Comparison of ENCODE assay signal across 24 mouse cellular contexts in the genomic region with DNA sequence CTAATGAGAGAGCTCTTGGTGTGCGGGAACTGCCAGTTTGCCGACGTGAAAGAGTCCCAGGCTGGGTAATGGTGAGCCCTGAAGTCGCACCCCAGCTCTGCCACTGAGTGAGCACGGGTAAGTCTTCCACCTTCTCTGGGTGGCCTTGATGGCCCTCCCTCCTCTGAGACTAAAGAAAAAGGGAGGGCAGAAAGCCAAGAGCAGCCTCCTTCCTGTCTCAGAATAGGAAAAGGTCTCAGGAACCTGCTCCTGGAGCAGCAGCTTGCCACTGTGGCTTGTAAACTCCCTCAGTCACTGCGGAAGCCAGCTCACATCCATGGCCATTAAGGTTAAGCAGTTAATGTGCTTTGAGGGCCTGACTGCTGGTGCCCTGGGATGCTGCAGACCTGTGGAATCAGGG. TPM values are rescaled to one million over a fixed set of nuclear protein-coding genes. Genes with fewer than 3 reads are reported as not detected.
DNase-seq lines count a peak whose midpoint lies in the region; ATAC-seq and TF ChIP-seq lines count a peak whose summit lies in the region.
"Had no signal": no experiment of that assay in that cellular context is flagged by ENCODE, and none has a peak within 500 bp of the region (broad histone marks: within the 10 kb centered on the region; RNA-seq: fewer than 3 reads in every experiment).

No protein-coding gene starts in this region.

- no peak for TF ChIP-seq POLR2A in kidney, adult 2 months (IDR thresholded peaks at IDR 0.05; ENCODE audit: low read depth, low read length)
- no peak for TF ChIP-seq POLR2A in liver, adult 2 months (IDR thresholded peaks at IDR 0.05; ENCODE audit: extremely low read depth, insufficient read depth, low read length)

- H3K36me3 ChIP-seq in kidney, adult 2 months (ENCODE audit: control insufficient read depth, insufficient read depth, low read length), result no peaks in the 10 kb centered on the region
- H3K36me3 ChIP-seq in kidney, embryonic 16.5 days (ENCODE audit: insufficient read depth, low read length), result peaks cover 15% of the 10 kb centered on the region
- peaks cover 11% of the 10 kb centered on the region for H3K36me3 ChIP-seq in liver, adult 2 months (ENCODE audit: control insufficient read depth, insufficient read depth, low read length)
- peaks cover 49% of the 10 kb centered on the region for H3K36me3 ChIP-seq in liver, postnatal 0 days (replicated peaks; ENCODE audit: insufficient read depth, low read length)

- no peak for ATAC-seq in kidney, embryonic 16.5 days (ENCODE audit: low FRiP score, low TSS enrichment)
- no peak for ATAC-seq in liver, postnatal 0 days
- ATAC-seq: forebrain, embryonic 16.5 days; hindbrain, embryonic 16.5 days; intestine, embryonic 16.5 days had no signal

- 43% methylated on average over 6 of the region's 6 CpGs for WGBS in kidney, adult 2 months
- WGBS in kidney, embryonic 16.5 days, result 75% methylated on average over 6 of the region's 6 CpGs
- 78% methylated on average over 6 of the region's 6 CpGs for WGBS in liver, adult 2 months
- 83% methylated on average over 6 of the region's 6 CpGs for WGBS in liver, postnatal 0 days (ENCODE audit: insufficient replicate concordance)

- TF ChIP-seq CTCF in kidney, adult 2 months (conservative IDR thresholded peaks at IDR 0.05; ENCODE audit: insufficient read depth, insufficient read length, low read depth, low read length), result no peak
- TF ChIP-seq CTCF in liver, adult 2 months (IDR thresholded peaks at IDR 0.05; ENCODE audit: low read depth, low read length), result no peak
- TF ChIP-seq CTCF in liver, postnatal 0 days (IDR thresholded peaks at IDR 0.05; ENCODE audit: low read depth), result no peak

- no peak overlapping the region for H3K27ac ChIP-seq in kidney, adult 2 months (ENCODE audit: insufficient read depth, low read depth, low read length)
- H3K27ac ChIP-seq in kidney, embryonic 16.5 days (ENCODE audit: low read length), result no peak overlapping the region
- peak overlapping the region; percentile 92 for H3K27ac ChIP-seq in liver, adult 2 months (replicated peaks; ENCODE audit: insufficient read depth, low read depth, low read length)
- no peak overlapping the region for H3K27ac ChIP-seq in liver, postnatal 0 days (ENCODE audit: low read depth)
- H3K27ac ChIP-seq: embryonic facial prominence, embryonic 15.5 days; stomach, embryonic 15.5 days had no signal

- H3K4me2 ChIP-seq in kidney, embryonic 16.5 days (replicated peaks; ENCODE audit: low read depth, low read length), result no peak overlapping the region
- no peak overlapping the region for H3K4me2 ChIP-seq in liver, postnatal 0 days (ENCODE audit: low read depth, low read length)
- H3K4me2 ChIP-seq: embryonic facial prominence, embryonic 15.5 days; stomach, embryonic 15.5 days had no signal

- H3K4me3 ChIP-seq in kidney, adult 2 months (ENCODE audit: insufficient read depth, low read depth, low read length), result no peak overlapping the region
- no peak overlapping the region for H3K4me3 ChIP-seq in kidney, embryonic 16.5 days (ENCODE audit: low read length)
- H3K4me3 ChIP-seq in liver, adult 2 months (ENCODE audit: insufficient read depth, low read depth, low read length), result no peak overlapping the region
- H3K4me3 ChIP-seq in liver, postnatal 0 days (ENCODE audit: low read depth, low read length), result no peak overlapping the region
- H3K4me3 ChIP-seq: embryonic facial prominence, embryonic 15.5 days; stomach, embryonic 15.5 days had no signal

- intact Hi-C loops in heart, postnatal 14 days (cut with DNase I), result no loop called here

- H3K4me1 ChIP-seq in kidney, adult 2 months (ENCODE audit: control insufficient read depth, insufficient read depth, low read length), result peaks cover 65% of the 10 kb centered on the region
- peaks cover 6% of the 10 kb centered on the region; the same call in 1 of the 2 replicates for H3K4me1 ChIP-seq in kidney, embryonic 16.5 days (ENCODE audit: insufficient read depth, low read length)
- peaks cover 63% of the 10 kb centered on the region for H3K4me1 ChIP-seq in liver, adult 2 months (ENCODE audit: control insufficient read depth, insufficient read depth, low read length)
- H3K4me1 ChIP-seq in liver, postnatal 0 days (ENCODE audit: insufficient read depth), result peaks cover 27% of the 10 kb centered on the region
- H3K4me1 ChIP-seq: stomach, embryonic 15.5 days had no signal

- no peaks in the 10 kb centered on the region for H3K27me3 ChIP-seq in kidney, adult 2 months (replicated peaks; ENCODE audit: control insufficient read depth, insufficient read depth, low read length)
- H3K27me3 ChIP-seq in kidney, embryonic 16.5 days (ENCODE audit: insufficient read depth, low read length), result no peaks in the 10 kb centered on the region
- no peaks in the 10 kb centered on the region for H3K27me3 ChIP-seq in liver, adult 2 months (ENCODE audit: control insufficient read depth, insufficient read depth, low read length)
- H3K27me3 ChIP-seq in liver, postnatal 0 days (ENCODE audit: insufficient read depth, low read length), result no peaks in the 10 kb centered on the region
- H3K27me3 ChIP-seq: embryonic facial prominence, embryonic 15.5 days; stomach, embryonic 15.5 days had no signal

- no peaks in the 10 kb centered on the region for H3K9me3 ChIP-seq in kidney, embryonic 16.5 days (ENCODE audit: low read length)
- no peaks in the 10 kb centered on the region for H3K9me3 ChIP-seq in liver, postnatal 0 days (ENCODE audit: low read length)
- H3K9me3 ChIP-seq: embryonic facial prominence, embryonic 15.5 days; G1E; stomach, embryonic 15.5 days had no signal

- peak; percentile 21 for DNase-seq in adrenal gland, adult 8-10 months
- DNase-seq in adrenal gland, postnatal 25 days, result no peak
- peak; percentile 59 for DNase-seq in kidney, adult 2 months
- DNase-seq in liver, adult 2 months (ENCODE audit: extremely low read depth, low read depth, low spot score), result no peak
- no peak for DNase-seq in liver, postnatal 0 days
- peak; percentile 26 to 31 for DNase-seq in heart, postnatal 14 days
- DNase-seq in retina, postnatal 1 day, result no peak
- DNase-seq: cerebellum, adult 18-20 months; cerebellum, postnatal 36 days; left cerebral cortex, postnatal 4 days; liver; lung, adult 18-20 months; lung, postnatal 36 days; thymus, adult 18-20 months; thymus, postnatal 4 days had no signal

- no peak for TF ChIP-seq EP300 in liver, postnatal 0 days (IDR thresholded peaks at IDR 0.05; ENCODE audit: low read depth)

- no peak overlapping the region for H3K9ac ChIP-seq in kidney, embryonic 16.5 days (replicated peaks; ENCODE audit: low read length)
- H3K9ac ChIP-seq in liver, adult 2 months (ENCODE audit: low read depth, low read length), result no peak overlapping the region
- H3K9ac ChIP-seq in liver, postnatal 0 days (replicated peaks), result no peak overlapping the region
- H3K9ac ChIP-seq: embryonic facial prominence, embryonic 15.5 days; stomach, embryonic 15.5 days had no signal

- peaks cover 44% of the 10 kb centered on the region for H3K79me2 ChIP-seq in liver, adult 2 months (ENCODE audit: control insufficient read depth, insufficient read depth, low read length)

RNA-seq across cellular contexts. Expression of gene Srsf4, which starts 12.0 kb away (rescaled TPM):
- total RNA-seq in adrenal gland, adult 8-10 months (2022), result 10 to 100 TPM; 55.5 to 77.3 (median 63.0) TPM
- total RNA-seq in adrenal gland, postnatal 25 days (2021), result 70.9 and 71.7 TPM in 2 replicates
- 32.5 and 35.1 TPM in 2 replicates for polyA plus RNA-seq in kidney, adult 2 months (2012; rRNA removed)
- 107 and 108 TPM in 2 replicates for polyA plus RNA-seq in kidney, embryonic 16.5 days (2015; fragmentation: Nextera tagmentation; extraction: Ambion mirVana)
- 14.8 and 15.9 TPM in 2 replicates for total RNA-seq in liver, adult 2 months (2014; rRNA removed)
- polyA plus RNA-seq in liver, adult 2 months (2012; rRNA removed), result 17.2 and 19.0 TPM in 2 replicates
- polyA plus RNA-seq in liver, postnatal 0 days (2015; fragmentation: Nextera tagmentation; extraction: Ambion mirVana), result 35.0 and 37.5 TPM in 2 replicates
- 10 to 100 TPM; 39.4 to 42.4 TPM for total RNA-seq in heart, postnatal 14 days (2021)

RNA-seq across cellular contexts. Expression of gene Tmem200b, which starts 36.2 kb away (rescaled TPM):
- 10 to 100 TPM in 3 of 4 experiments, 1 to 10 TPM in 1; 9.0 to 11.7 (median 10.9) TPM for total RNA-seq in adrenal gland, adult 8-10 months (2022)
- total RNA-seq in adrenal gland, postnatal 25 days (2021), result 4.3 and 7.2 TPM in 2 replicates
- polyA plus RNA-seq in kidney, adult 2 months (2012; rRNA removed), result 11.3 and 17.0 TPM in 2 replicates
- 0.54 and 1.0 TPM in 2 replicates for polyA plus RNA-seq in kidney, embryonic 16.5 days (2015; fragmentation: Nextera tagmentation; extraction: Ambion mirVana)
- total RNA-seq in liver, adult 2 months (2014; rRNA removed), result 1.7 and 2.4 TPM in 2 replicates
- polyA plus RNA-seq in liver, adult 2 months (2012; rRNA removed), result 5.7 and 9.0 TPM in 2 replicates
- 0.18 and 0.31 TPM in 2 replicates for polyA plus RNA-seq in liver, postnatal 0 days (2015; fragmentation: Nextera tagmentation; extraction: Ambion mirVana)
- total RNA-seq in heart, postnatal 14 days (2021), result 10 to 100 TPM in 1 of 2 experiments, 1 to 10 TPM in 1; 9.5 to 12.8 TPM
- total RNA-seq: neutrophil, adult 5-6 weeks had no signal
- polyA plus RNA-seq: forebrain, embryonic 16.5 days; G1E; hindbrain, embryonic 16.5 days had no signal

RNA-seq across cellular contexts. Expression of gene Mecr, which starts 42.1 kb away (rescaled TPM):
- total RNA-seq in adrenal gland, adult 8-10 months (2022), result 10 to 100 TPM; 62.4 to 80.1 (median 74.6) TPM
- 81.7 and 96.8 TPM in 2 replicates for total RNA-seq in adrenal gland, postnatal 25 days (2021)
- polyA plus RNA-seq in kidney, adult 2 months (2012; rRNA removed), result 64.5 and 67.4 TPM in 2 replicates
- 53.8 and 55.4 TPM in 2 replicates for polyA plus RNA-seq in kidney, embryonic 16.5 days (2015; fragmentation: Nextera tagmentation; extraction: Ambion mirVana)
- total RNA-seq in liver, adult 2 months (2014; rRNA removed), result 34.8 and 40.5 TPM in 2 replicates
- polyA plus RNA-seq in liver, adult 2 months (2012; rRNA removed), result 35.7 and 39.4 TPM in 2 replicates
- polyA plus RNA-seq in liver, postnatal 0 days (2015; fragmentation: Nextera tagmentation; extraction: Ambion mirVana), result 27.6 and 30.0 TPM in 2 replicates
- total RNA-seq in heart, postnatal 14 days (2021), result 10 to 100 TPM; 29.7 to 30.4 TPM

RNA-seq across cellular contexts. Expression of gene Ptpru, which starts 47.3 kb away (rescaled TPM):
- total RNA-seq in adrenal gland, adult 8-10 months (2022), result 10 to 100 TPM; 40.9 to 82.9 (median 63.9) TPM
- total RNA-seq in adrenal gland, postnatal 25 days (2021), result 44.5 and 46.1 TPM in 2 replicates
- 19.5 and 22.0 TPM in 2 replicates for polyA plus RNA-seq in kidney, adult 2 months (2012; rRNA removed)
- 33.5 and 37.0 TPM in 2 replicates for polyA plus RNA-seq in kidney, embryonic 16.5 days (2015; fragmentation: Nextera tagmentation; extraction: Ambion mirVana)
- 0.09 and 0.40 TPM in 2 replicates for total RNA-seq in liver, adult 2 months (2014; rRNA removed)
- 0.27 and 0.40 TPM in 2 replicates for polyA plus RNA-seq in liver, adult 2 months (2012; rRNA removed)
- polyA plus RNA-seq in liver, postnatal 0 days (2015; fragmentation: Nextera tagmentation; extraction: Ambion mirVana), result 2.6 and 2.7 TPM in 2 replicates
- total RNA-seq in heart, postnatal 14 days (2021), result 1 to 10 TPM; 3.2 to 6.8 TPM
- total RNA-seq: megakaryocyte-erythroid progenitor cell, adult 5-6 weeks; neutrophil, adult 5-6 weeks had no signal

Comparison
In these comparisons a context has a peak if more than half of its experiments do, and no peak if none do; other contexts are left out.
1. DNase-seq: peak in adrenal gland, adult 8-10 months (single experiment), kidney, adult 2 months (single experiment) and heart, postnatal 14 days (2 of 2); none in adrenal gland, postnatal 25 days (single experiment), liver, adult 2 months (single experiment), liver, postnatal 0 days (single experiment) and retina, postnatal 1 day (single experiment).